Mouse (Mus musculus): ENCODE results near the gene Adcy7.

Gene Adcy7

DNA sequence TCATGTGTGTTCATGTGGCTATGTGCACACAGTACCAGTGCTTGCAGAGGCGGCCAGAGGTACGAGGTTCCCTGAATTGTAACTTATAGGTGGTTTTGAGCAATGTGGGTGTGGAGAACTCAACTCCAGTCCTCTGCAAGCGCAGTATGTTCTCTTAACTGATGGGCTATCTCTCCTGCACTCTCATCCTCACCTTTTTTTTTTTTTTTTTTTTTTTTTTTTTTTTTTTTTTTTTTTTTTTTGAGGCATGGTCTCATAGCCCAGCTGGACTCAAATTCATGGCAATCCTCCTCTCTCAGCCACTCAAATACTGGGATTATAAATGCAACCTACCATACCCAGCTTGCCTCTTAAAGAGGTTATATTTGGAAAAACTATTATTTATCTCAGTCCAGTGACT lies 58.6 kb downstream of the Adcy7 start:
- no peak for DNase-seq (ENCODE audit: low spot score in 2 of 2)

DNA sequence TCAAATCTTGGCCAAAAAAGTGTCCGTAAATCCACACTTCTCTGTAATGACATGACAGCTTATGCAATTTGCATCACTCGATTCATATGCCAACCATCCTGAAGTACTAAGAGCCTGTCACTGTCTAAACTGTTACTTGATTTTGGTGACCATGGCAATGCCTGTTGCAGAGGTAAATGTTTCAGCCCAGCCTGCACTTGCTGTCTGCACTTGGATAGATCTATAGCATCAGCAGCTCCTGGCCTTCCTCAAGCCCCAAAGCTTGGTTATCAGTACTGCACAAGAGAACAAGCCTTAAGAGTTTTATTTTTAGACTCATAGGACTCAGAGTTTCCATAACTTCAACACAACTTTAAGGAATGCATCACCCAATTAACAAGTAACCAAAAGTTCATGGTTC lies 62.2 kb downstream of the Adcy7 start:
- DNase-seq (ENCODE audit: low spot score in 2 of 2) = no peak

DNA sequence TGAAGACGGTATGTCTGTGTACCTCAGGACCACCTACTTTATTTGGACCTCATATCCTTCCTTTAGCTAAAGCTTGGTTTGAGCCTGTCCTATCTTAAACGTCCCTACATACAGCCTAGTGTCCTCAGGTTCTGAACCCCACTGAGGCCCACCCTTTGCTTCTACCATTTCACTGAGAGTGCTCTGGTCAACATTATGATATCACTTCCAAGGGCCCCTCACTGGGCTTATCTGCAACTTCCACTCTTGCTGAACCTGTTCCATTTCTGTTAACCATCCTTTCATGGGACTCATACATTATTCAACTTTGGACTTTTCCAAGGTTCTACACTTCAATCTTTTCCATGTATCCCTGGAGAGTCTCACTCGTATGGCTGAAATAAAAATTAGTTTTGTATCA lies 62.8 kb downstream of the Adcy7 start:
- DNase-seq (ENCODE audit: low spot score in 2 of 2) = no peak

DNA sequence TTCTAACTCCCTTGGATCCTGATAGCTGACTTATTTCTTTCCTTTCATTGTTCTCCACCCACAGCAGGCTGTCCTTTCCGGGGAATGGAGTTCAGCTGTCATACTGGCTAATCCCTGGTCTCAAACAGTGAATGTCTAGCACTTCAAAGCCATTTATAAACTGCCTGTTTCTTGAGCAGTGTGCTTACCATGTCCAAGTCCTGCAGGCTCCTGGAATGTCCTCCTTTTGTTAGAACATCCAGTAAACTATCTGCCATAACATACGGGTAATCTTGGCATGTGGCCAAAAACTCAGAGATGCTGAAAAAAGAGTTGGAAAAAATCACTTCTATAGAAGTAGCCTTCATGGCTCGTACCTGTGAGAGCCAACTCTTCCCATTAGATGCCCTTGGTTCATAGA lies 67.0 kb downstream of the Adcy7 start:
- no peak for DNase-seq (ENCODE audit: low spot score in 2 of 2)

GRCm38 (mm10) chr8:88339887-88340695 lies 67.9 kb downstream of the Adcy7 start:
- no peak for DNase-seq (ENCODE audit: low spot score in 2 of 2)

GRCm38 (mm10) chr8:88342026-88342425 lies 69.8 kb downstream of the Adcy7 start:
- DNase-seq (ENCODE audit: low spot score in 2 of 2) = no peak

GRCm38 (mm10) chr8:88349046-88349445 lies 76.8 kb downstream of the Adcy7 start:
- DNase-seq (ENCODE audit: low spot score in 2 of 2) = no peak

- no peak for DNase-seq (ENCODE audit: low spot score in 2 of 2)
These were observed 85.2 kb downstream of the Adcy7 start for GRCm38 (mm10) chr8:88357226-88357933.

DNA sequence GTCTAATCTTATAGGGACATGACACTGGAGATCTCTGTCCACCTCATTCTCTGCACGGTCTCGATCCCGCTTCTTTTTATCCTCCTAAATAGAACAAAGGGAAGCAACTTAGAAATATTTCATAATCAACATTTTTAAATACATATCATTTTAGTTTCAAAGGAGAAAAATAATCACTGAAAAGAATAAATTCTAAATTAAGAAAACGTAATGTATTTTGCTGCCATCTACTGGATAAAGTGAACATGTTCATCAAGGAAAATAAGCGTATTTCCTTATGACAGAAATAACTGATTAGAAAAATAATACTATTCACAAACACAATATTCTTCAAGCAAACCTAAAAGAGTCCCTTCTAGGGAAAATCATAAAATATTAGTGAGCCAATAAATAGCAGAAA lies 85.7 kb downstream of the Adcy7 start:
- no peak for DNase-seq (ENCODE audit: low spot score in 2 of 2)

- no peak for DNase-seq (ENCODE audit: low spot score in 2 of 2)
These were observed 87.8 kb downstream of the Adcy7 start for GRCm38 (mm10) chr8:88359959-88360358.

GRCm38 (mm10) chr8:88361044-88361707 lies 89.0 kb downstream of the Adcy7 start:
- peak in 1 of 2 experiments; percentile 23 for DNase-seq (ENCODE audit: low spot score in 2 of 2)

GRCm38 (mm10) chr8:88361708-88362428 lies 89.7 kb downstream of the Adcy7 start, which contains the start of gene Brd7:
Gene Brd7, minus strand, starts transcription at chr8:88362194.
- DNase-seq (ENCODE audit: low spot score in 2 of 2) = peak; percentile 79 to 81

GRCm38 (mm10) chr8:88362446-88363150 lies 90.4 kb downstream of the Adcy7 start:
- DNase-seq (ENCODE audit: low spot score in 2 of 2) = peak in 1 of 2 experiments; percentile 11

DNA sequence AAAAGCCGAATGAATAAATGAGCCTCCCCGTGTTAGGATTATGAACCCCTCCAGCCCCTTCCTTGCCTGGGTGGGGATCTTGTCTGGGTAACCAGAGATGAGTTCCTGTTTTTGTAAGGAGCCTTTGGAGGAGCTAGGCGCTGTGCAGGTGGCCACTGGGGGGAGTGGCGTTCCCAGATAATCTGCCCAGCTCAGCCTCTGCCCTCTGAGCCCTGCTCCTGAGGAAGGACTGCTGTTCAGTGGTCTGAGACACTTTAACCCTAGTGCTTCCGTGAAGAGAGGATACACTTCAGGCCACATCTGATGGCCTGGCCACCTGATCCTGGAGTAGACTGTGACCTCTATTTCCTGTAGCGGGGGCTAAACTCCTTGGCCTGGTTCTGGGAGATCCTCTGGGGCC lies 97.0 kb downstream of the Adcy7 start:
- DNase-seq (ENCODE audit: low spot score in 2 of 2) = no peak

- no peak for DNase-seq (ENCODE audit: low spot score in 2 of 2)
These were observed 97.6 kb downstream of the Adcy7 start for GRCm38 (mm10) chr8:88369805-88370204.

GRCm38 (mm10) chr8:88371522-88371921 lies 99.3 kb downstream of the Adcy7 start:
- DNase-seq (ENCODE audit: low spot score in 2 of 2) = no peak

DNA sequence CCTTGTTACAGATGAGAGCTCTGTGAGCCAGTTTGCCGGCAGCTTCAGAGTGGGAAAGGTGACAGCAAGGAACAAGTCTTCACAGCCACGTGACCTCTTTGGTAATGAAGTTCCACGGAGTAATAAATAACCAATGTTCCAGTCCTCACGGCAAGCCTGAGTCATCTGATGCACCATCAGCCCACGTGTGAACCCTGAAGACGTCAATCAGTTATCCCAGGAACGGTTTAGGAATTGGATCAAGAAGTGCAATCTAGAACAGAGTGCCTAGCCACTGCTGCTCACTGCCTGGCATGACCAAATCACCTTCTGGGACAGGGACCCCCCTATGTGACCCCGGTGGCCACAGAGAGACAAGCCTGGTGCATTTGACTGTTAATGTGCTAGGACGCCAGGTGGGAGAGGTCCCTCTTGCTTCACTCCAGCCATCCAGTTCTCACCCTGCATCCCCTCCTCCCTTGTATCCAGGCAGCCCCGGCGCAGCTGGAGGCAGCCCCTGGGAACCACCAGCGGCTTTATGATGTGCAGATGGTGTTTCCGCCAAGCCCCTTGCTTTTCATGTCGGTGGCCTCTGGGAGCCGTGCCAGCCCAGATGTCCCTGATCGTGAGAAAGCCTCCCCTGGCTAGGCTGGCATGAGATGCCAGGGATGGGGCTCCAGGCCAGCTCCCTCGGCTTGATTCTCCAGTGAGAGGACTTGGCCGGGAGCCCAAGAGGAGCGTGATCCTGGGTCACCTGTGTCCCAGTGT lies 104.8 kb downstream of the Adcy7 start:
- DNase-seq (ENCODE audit: low spot score in 2 of 2) = no peak

Measured in urinary bladder, adult 18-20 months (tissue).